Mouse (Mus musculus): ENCODE data around the gene P3h2. TPM values are rescaled to one million over a fixed set of nuclear protein-coding genes. Genes with fewer than 3 reads are reported as not detected.

Gene P3h2
- polyA plus RNA-seq (2014; fragmentation: Nextera tagmentation; extraction: Ambion mirVana): 0.35 and 0.38 TPM in 2 replicates

GRCm38 (mm10) chr16:26105115-26105974 lies at the start of gene P3h2:
Gene P3h2, minus strand, starts transcription at chr16:26105784.
- under 1% methylated on average over 93 of the region's 101 CpGs for WGBS
- H3K27me3 ChIP-seq (ENCODE audit: control insufficient read depth, insufficient read depth, low read length): peaks cover 25% of the 10 kb centered on the region

GRCm38 (mm10) chr16:26152258-26152657 lies 46.7 kb upstream of the P3h2 start:
- Histone ChIP-seq H3K9ac (replicated peaks; ENCODE audit: low read length) (no peak overlapping the region), H3K27me3 (ENCODE audit: control insufficient read depth, insufficient read depth, low read length) (no peaks in the 10 kb centered on the region), H3K4me2 (ENCODE audit: low read length) (no peak overlapping the region), H3K4me3 (replicated peaks; ENCODE audit: low read depth, low read length) (no peak overlapping the region), H3K27ac (replicated peaks; ENCODE audit: low read depth, low read length) (no peak overlapping the region), H3K9me3 (ENCODE audit: control insufficient read depth, low read length) (no peaks in the 10 kb centered on the region), H3K36me3 (ENCODE audit: control insufficient read depth, insufficient read depth, low read length) (no peaks in the 10 kb centered on the region), H3K4me1 (ENCODE audit: control insufficient read depth, insufficient read depth, low read length) (no peaks in the 10 kb centered on the region)
- WGBS: 90% methylated on average over 2 of the region's 2 CpGs
- no peak for DNase-seq
- no peak for ATAC-seq (ENCODE audit: low FRiP score, low TSS enrichment)

More at GRCm38 (mm10) chr16:26105115-26105974, at the start of gene P3h2:
- Histone ChIP-seq H3K9ac (replicated peaks; ENCODE audit: low read length) (peak within 1 kb of the TSS; percentile 69), H3K4me2 (ENCODE audit: low read length) (peak within 1 kb of the TSS; percentile 85), H3K9me3 (ENCODE audit: control insufficient read depth, low read length) (no peaks in the 10 kb centered on the region), H3K4me3 (replicated peaks; ENCODE audit: low read depth, low read length) (peak within 1 kb of the TSS; percentile 66), H3K36me3 (ENCODE audit: control insufficient read depth, insufficient read depth, low read length) (no peaks in the 10 kb centered on the region), H3K4me1 (ENCODE audit: control insufficient read depth, insufficient read depth, low read length) (0 out of 2 replicates have a peak, but pooled peaks cover 11% of the 10 kb centered on the region), H3K27ac (replicated peaks; ENCODE audit: low read depth, low read length) (peak within 1 kb of the TSS; percentile 68)
- DNase-seq (peak; percentile 85), ATAC-seq (ENCODE audit: low FRiP score, low TSS enrichment) (peak; percentile 89)

- no peaks in the 10 kb centered on the region for H3K27me3 ChIP-seq (ENCODE audit: control insufficient read depth, insufficient read depth, low read length)
- H3K9ac ChIP-seq (replicated peaks; ENCODE audit: low read length): no peak overlapping the region
- H3K4me3 ChIP-seq (replicated peaks; ENCODE audit: low read depth, low read length): no peak overlapping the region
- ATAC-seq (ENCODE audit: low FRiP score, low TSS enrichment) (no peak), DNase-seq (no peak)
- no peaks in the 10 kb centered on the region for H3K9me3 ChIP-seq (ENCODE audit: control insufficient read depth, low read length)
- H3K36me3 ChIP-seq (ENCODE audit: control insufficient read depth, insufficient read depth, low read length): no peaks in the 10 kb centered on the region
- no peaks in the 10 kb centered on the region for H3K4me1 ChIP-seq (ENCODE audit: control insufficient read depth, insufficient read depth, low read length)
- WGBS: 86% methylated on average over 1 of the region's 1 CpGs
- no peak overlapping the region for H3K4me2 ChIP-seq (ENCODE audit: low read length)
- no peak overlapping the region for H3K27ac ChIP-seq (replicated peaks; ENCODE audit: low read depth, low read length)
Measured at GRCm38 (mm10) chr16:26150943-26151342, 45.4 kb upstream of the P3h2 start.

- Histone ChIP-seq H3K27ac (replicated peaks; ENCODE audit: low read depth, low read length) (no peak overlapping the region), H3K27me3 (ENCODE audit: control insufficient read depth, insufficient read depth, low read length) (no peaks in the 10 kb centered on the region), H3K4me3 (replicated peaks; ENCODE audit: low read depth, low read length) (no peak overlapping the region), H3K4me1 (ENCODE audit: control insufficient read depth, insufficient read depth, low read length) (no peaks in the 10 kb centered on the region), H3K9me3 (ENCODE audit: control insufficient read depth, low read length) (no peaks in the 10 kb centered on the region), H3K36me3 (ENCODE audit: control insufficient read depth, insufficient read depth, low read length) (no peaks in the 10 kb centered on the region), H3K9ac (replicated peaks; ENCODE audit: low read length) (no peak overlapping the region), H3K4me2 (ENCODE audit: low read length) (no peak overlapping the region)
- ATAC-seq (ENCODE audit: low FRiP score, low TSS enrichment): no peak
- no peak for DNase-seq
- WGBS: 98% methylated on average over 1 of the region's 1 CpGs
Measured at GRCm38 (mm10) chr16:26146853-26147252, 41.3 kb upstream of the P3h2 start.

- ATAC-seq (ENCODE audit: low FRiP score, low TSS enrichment) (no peak), DNase-seq (no peak)
Measured at GRCm38 (mm10) chr16:26131126-26131525, 25.5 kb upstream of the P3h2 start.

GRCm38 (mm10) chr16:26106618-26107017 lies 1.0 kb upstream of the P3h2 start:
- Histone ChIP-seq H3K4me1 (ENCODE audit: control insufficient read depth, insufficient read depth, low read length) (0 out of 2 replicates have a peak, but pooled peaks cover 11% of the 10 kb centered on the region), H3K9me3 (ENCODE audit: control insufficient read depth, low read length) (no peaks in the 10 kb centered on the region), H3K27ac (replicated peaks; ENCODE audit: low read depth, low read length) (no peak overlapping the region), H3K4me2 (ENCODE audit: low read length) (no peak overlapping the region), H3K27me3 (ENCODE audit: control insufficient read depth, insufficient read depth, low read length) (peaks cover 25% of the 10 kb centered on the region), H3K9ac (replicated peaks; ENCODE audit: low read length) (no peak overlapping the region), H3K4me3 (replicated peaks; ENCODE audit: low read depth, low read length) (no peak overlapping the region), H3K36me3 (ENCODE audit: control insufficient read depth, insufficient read depth, low read length) (no peaks in the 10 kb centered on the region)
- ATAC-seq (ENCODE audit: low FRiP score, low TSS enrichment) (no peak), DNase-seq (no peak)
- WGBS: 82% methylated on average over 5 of the region's 5 CpGs

More at GRCm38 (mm10) chr16:26131126-26131525, 25.5 kb upstream of the P3h2 start:
- Histone ChIP-seq H3K9ac (replicated peaks; ENCODE audit: low read length) (no peak overlapping the region), H3K4me2 (ENCODE audit: low read length) (no peak overlapping the region), H3K36me3 (ENCODE audit: control insufficient read depth, insufficient read depth, low read length) (no peaks in the 10 kb centered on the region), H3K4me3 (replicated peaks; ENCODE audit: low read depth, low read length) (no peak overlapping the region), H3K9me3 (ENCODE audit: control insufficient read depth, low read length) (no peaks in the 10 kb centered on the region), H3K27ac (replicated peaks; ENCODE audit: low read depth, low read length) (no peak overlapping the region), H3K27me3 (ENCODE audit: control insufficient read depth, insufficient read depth, low read length) (no peaks in the 10 kb centered on the region), H3K4me1 (ENCODE audit: control insufficient read depth, insufficient read depth, low read length) (no peaks in the 10 kb centered on the region)
- WGBS: 100% methylated on average over 1 of the region's 1 CpGs

- no peak overlapping the region; the same call in 1 of the 2 replicates for H3K27ac ChIP-seq (replicated peaks; ENCODE audit: low read depth, low read length)
- 17% methylated on average over 5 of the region's 5 CpGs for WGBS
- peak; percentile 18; the same call in 1 of the 2 replicates for ATAC-seq (ENCODE audit: low FRiP score, low TSS enrichment)
Measured at GRCm38 (mm10) chr16:26106041-26106617, 545 bp upstream of the P3h2 start.

GRCm38 (mm10) chr16:26104274-26104673 lies 1.3 kb downstream of the P3h2 start:
- Histone ChIP-seq H3K9ac (replicated peaks; ENCODE audit: low read length) (no peak overlapping the region), H3K27ac (replicated peaks; ENCODE audit: low read depth, low read length) (no peak overlapping the region), H3K27me3 (ENCODE audit: control insufficient read depth, insufficient read depth, low read length) (peaks cover 25% of the 10 kb centered on the region), H3K4me3 (replicated peaks; ENCODE audit: low read depth, low read length) (no peak overlapping the region), H3K4me2 (ENCODE audit: low read length) (peak overlapping the region; percentile 85), H3K4me1 (ENCODE audit: control insufficient read depth, insufficient read depth, low read length) (0 out of 2 replicates have a peak, but pooled peaks cover 11% of the 10 kb centered on the region), H3K9me3 (ENCODE audit: control insufficient read depth, low read length) (no peaks in the 10 kb centered on the region), H3K36me3 (ENCODE audit: control insufficient read depth, insufficient read depth, low read length) (no peaks in the 10 kb centered on the region)
- no peak for DNase-seq
- ATAC-seq (ENCODE audit: low FRiP score, low TSS enrichment): no peak
- WGBS: 39% methylated on average over 4 of the region's 4 CpGs

More at GRCm38 (mm10) chr16:26106041-26106617, 545 bp upstream of the P3h2 start:
- Histone ChIP-seq H3K4me1 (ENCODE audit: control insufficient read depth, insufficient read depth, low read length) (0 out of 2 replicates have a peak, but pooled peaks cover 11% of the 10 kb centered on the region), H3K36me3 (ENCODE audit: control insufficient read depth, insufficient read depth, low read length) (no peaks in the 10 kb centered on the region), H3K9ac (replicated peaks; ENCODE audit: low read length) (peak overlapping the region; percentile 69), H3K4me2 (ENCODE audit: low read length) (peak overlapping the region; percentile 85), H3K9me3 (ENCODE audit: control insufficient read depth, low read length) (no peaks in the 10 kb centered on the region), H3K4me3 (replicated peaks; ENCODE audit: low read depth, low read length) (peak overlapping the region; percentile 66), H3K27me3 (ENCODE audit: control insufficient read depth, insufficient read depth, low read length) (peaks cover 25% of the 10 kb centered on the region)
- DNase-seq: peak; percentile 51

Measured in midbrain, embryonic 14.5 days (tissue).